Comparison of ENCODE assay signal across 27 mouse cellular contexts in genomic region chr11:98332186-98332585, GRCm38 (mm10). TPM values are rescaled to one million over a fixed set of nuclear protein-coding genes. Genes with fewer than 3 reads are reported as not detected.
DNase-seq lines count a peak whose midpoint lies in the region; ATAC-seq and TF ChIP-seq lines count a peak whose summit lies in the region.
"Had no signal": no experiment of that assay in that cellular context is flagged by ENCODE, and none has a peak within 500 bp of the region (broad histone marks: within the 10 kb centered on the region; RNA-seq: fewer than 3 reads in every experiment).

No protein-coding gene starts in this region.

- in situ Hi-C loops in CH12.LX (cut with MboI; ENCODE audit: low pct_ligation_motif_present, low pct_unique_long_range_greater_than_20kb, low sequenced_read_pairs), result loop anchor here (25.0 kb wide), 1 partner anchor 305 kb away; the partner anchor contains the start of genes Gm12355, Gsdma2 and Gsdma3

- intact Hi-C loops in left cerebral cortex, adult 2 months (cut with DNase I), result no loop called here

- TF ChIP-seq RAD21 in CH12.LX (IDR thresholded peaks at IDR 0.05; ENCODE audit: low read depth, low read length), result no peak; the same call in 1 of the 2 replicates

- H3K27ac ChIP-seq in forebrain, embryonic 16.5 days (ENCODE audit: low read length), result peak overlapping the region; percentile 97
- H3K27ac ChIP-seq in forebrain, embryonic 13.5 days, result no peak overlapping the region
- H3K27ac ChIP-seq in left cerebral cortex, adult 2 months, result 0 out of 2 replicates have a peak overlapping the region, but pooled peaks have one; percentile 94
- H3K27ac ChIP-seq in CH12.LX (ENCODE audit: insufficient read depth, low read depth), result no peak overlapping the region
- H3K27ac ChIP-seq in limb, embryonic 10.5 days, result no peak overlapping the region
- H3K27ac ChIP-seq: embryonic facial prominence, embryonic 15.5 days; heart, embryonic 10.5 days; hindbrain, embryonic 12.5 days had no signal

- no peak overlapping the region for H3K4me2 ChIP-seq in forebrain, embryonic 16.5 days (ENCODE audit: low read length)
- no peak overlapping the region for H3K4me2 ChIP-seq in forebrain, embryonic 13.5 days
- H3K4me2 ChIP-seq in CH12.LX (ENCODE audit: insufficient read depth, low read depth, poor library complexity, severe bottlenecking), result no peak overlapping the region
- H3K4me2 ChIP-seq: embryonic facial prominence, embryonic 15.5 days; hindbrain, embryonic 12.5 days had no signal

- dilution Hi-C loops in CH12.LX (cut with MboI; ENCODE audit: extremely low pct_ligation_motif_present, extremely low pct_unique_long_range_greater_than_20kb, low sequenced_read_pairs), result no loop called here

- TF ChIP-seq CTCF in left cerebral cortex, adult 2 months (IDR thresholded peaks at IDR 0.05), result peak; percentile 20
- TF ChIP-seq CTCF in CH12.LX (conservative IDR thresholded peaks at IDR 0.05 in 1 of 2, IDR thresholded peaks at IDR 0.05 in 1 of 2; ENCODE audit: low read depth in 2 of 2, low read length in 2 of 2), result peak; percentile 10 to 45; a peak in 2 of 4 replicates

- peaks cover 49% of the 10 kb centered on the region for H3K4me1 ChIP-seq in forebrain, embryonic 16.5 days (replicated peaks; ENCODE audit: control insufficient read depth, insufficient read depth, low read length)
- peaks cover 60% of the 10 kb centered on the region for H3K4me1 ChIP-seq in forebrain, embryonic 13.5 days
- H3K4me1 ChIP-seq in CH12.LX (ENCODE audit: control insufficient read depth in 1 of 2, insufficient read depth in 2 of 2), result peaks cover 11 to 17% of the 10 kb centered on the region in 2 experiments; a peak in 3 of 4 replicates
- peaks cover 26% of the 10 kb centered on the region for H3K4me1 ChIP-seq in limb, embryonic 10.5 days

- TF ChIP-seq POLR2A in CH12.LX (IDR thresholded peaks at IDR 0.05; ENCODE audit: low read depth, low read length), result no peak

- peak; percentile 39 for DNase-seq in cerebellum, adult 11-12 months
- DNase-seq in cerebellum, adult 11 months, result no peak
- no peak for DNase-seq in left cerebral cortex, adult 2 months (ENCODE audit: extremely low spot score in 1 of 2, low spot score in 2 of 2)
- no peak for DNase-seq in left cerebral cortex, adult 9 months (ENCODE audit: low spot score in 2 of 2)
- DNase-seq in CH12.LX (ENCODE audit: extremely low read depth), result no peak
- DNase-seq in limb, embryonic 10.5 days (ENCODE audit: low spot score), result no peak
- DNase-seq: adrenal gland, adult 2 months; adrenal gland, postnatal 25 days; B cell, adult 2 months; embryo, embryonic 11 days; gastrocnemius, postnatal 10 days; heart, adult 18-20 months; heart, postnatal 10 days; heart, postnatal 4 days had no signal

- H3K9me3 ChIP-seq in forebrain, embryonic 16.5 days (ENCODE audit: control insufficient read depth, low read length), result no peaks in the 10 kb centered on the region
- no peaks in the 10 kb centered on the region for H3K9me3 ChIP-seq in forebrain, embryonic 13.5 days (replicated peaks)
- H3K9me3 ChIP-seq in CH12.LX (replicated peaks; ENCODE audit: low read length), result peaks cover 23% of the 10 kb centered on the region
- no peaks in the 10 kb centered on the region for H3K9me3 ChIP-seq in limb, embryonic 10.5 days (replicated peaks)
- H3K9me3 ChIP-seq: embryonic facial prominence, embryonic 15.5 days; heart, embryonic 10.5 days; hindbrain, embryonic 12.5 days had no signal

- no peak overlapping the region for H3K9ac ChIP-seq in forebrain, embryonic 16.5 days (replicated peaks; ENCODE audit: low read depth, low read length)
- no peak overlapping the region for H3K9ac ChIP-seq in forebrain, embryonic 13.5 days
- H3K9ac ChIP-seq in CH12.LX (ENCODE audit: insufficient read depth, low read depth), result no peak overlapping the region
- H3K9ac ChIP-seq: embryonic facial prominence, embryonic 15.5 days; hindbrain, embryonic 12.5 days had no signal

- peaks cover 28% of the 10 kb centered on the region for H3K27me3 ChIP-seq in forebrain, embryonic 16.5 days (replicated peaks; ENCODE audit: control insufficient read depth, insufficient read depth, low read length)
- peaks cover 100% of the 10 kb centered on the region for H3K27me3 ChIP-seq in forebrain, embryonic 13.5 days
- peaks cover 85% of the 10 kb centered on the region for H3K27me3 ChIP-seq in CH12.LX (replicated peaks)
- H3K27me3 ChIP-seq in limb, embryonic 10.5 days (ENCODE audit: low read depth, poor library complexity, severe bottlenecking), result peaks cover 100% of the 10 kb centered on the region

- no peak for TF ChIP-seq EP300 in CH12.LX (IDR thresholded peaks at IDR 0.05; ENCODE audit: low read length)

- 86% methylated on average over 3 of the region's 3 CpGs for WGBS in forebrain, embryonic 16.5 days
- WGBS in forebrain, embryonic 13.5 days, result 79% methylated on average over 3 of the region's 3 CpGs
- WGBS in limb, embryonic 10.5 days, result 87% methylated on average over 3 of the region's 3 CpGs

- no peaks in the 10 kb centered on the region for H3K36me3 ChIP-seq in forebrain, embryonic 16.5 days (ENCODE audit: control insufficient read depth, insufficient read depth)
- H3K36me3 ChIP-seq in forebrain, embryonic 13.5 days (ENCODE audit: poor library complexity, severe bottlenecking), result no peaks in the 10 kb centered on the region
- H3K36me3 ChIP-seq in CH12.LX (replicated peaks in 1 of 2; ENCODE audit: control insufficient read depth in 1 of 2, insufficient read depth in 1 of 2, low read length in 1 of 2), result no peaks in the 10 kb centered on the region
- no peaks in the 10 kb centered on the region for H3K36me3 ChIP-seq in limb, embryonic 10.5 days
- H3K36me3 ChIP-seq: embryonic facial prominence, embryonic 15.5 days; heart, embryonic 10.5 days; hindbrain, embryonic 12.5 days had no signal

- no peaks in the 10 kb centered on the region for H3K79me2 ChIP-seq in CH12.LX (replicated peaks; ENCODE audit: control insufficient read depth, extremely low read depth, insufficient read depth, poor library complexity, severe bottlenecking)

- no peak overlapping the region for H3K4me3 ChIP-seq in forebrain, embryonic 16.5 days (replicated peaks; ENCODE audit: low read length)
- no peak overlapping the region for H3K4me3 ChIP-seq in forebrain, embryonic 13.5 days
- no peak overlapping the region for H3K4me3 ChIP-seq in left cerebral cortex, adult 2 months
- H3K4me3 ChIP-seq in CH12.LX (replicated peaks in 1 of 3; ENCODE audit: low read depth in 2 of 3, low read length in 2 of 3, poor library complexity in 1 of 3), result no peak overlapping the region
- no peak overlapping the region for H3K4me3 ChIP-seq in limb, embryonic 10.5 days
- H3K4me3 ChIP-seq: embryonic facial prominence, embryonic 15.5 days; erythroblast, embryonic 14.5 days; heart, embryonic 10.5 days; hindbrain, embryonic 12.5 days had no signal

- no peak for ATAC-seq in forebrain, embryonic 16.5 days
- no peak for ATAC-seq in forebrain, embryonic 13.5 days
- ATAC-seq: CD4-positive, CD25-positive, alpha-beta regulatory T cell, adult 4 months; hindbrain, embryonic 16.5 days; inflammation-experienced regulatory T-cells, adult 6 months had no signal

TF ChIP-seq in CH12.LX, 34 proteins besides CTCF, POLR2A, EP300 and RAD21 (continues in another document):
- TF ChIP-seq ETS1 (conservative IDR thresholded peaks at IDR 0.05; ENCODE audit: low read depth, low read length), result no peak

RNA-seq across cellular contexts. Expression of gene Neurod2, which starts 2.7 kb away (rescaled TPM):
- 110 and 133 TPM in 2 replicates for polyA plus RNA-seq in forebrain, embryonic 16.5 days (2015; fragmentation: Nextera tagmentation; extraction: Ambion mirVana)
- 45.4 and 72.1 TPM in 2 replicates for polyA plus RNA-seq in forebrain, embryonic 13.5 days (2015; fragmentation: Nextera tagmentation; extraction: Ambion mirVana)
- 10 to 100 TPM; 70.2 to 76.3 TPM for total RNA-seq in left cerebral cortex, adult 2 months (2021)
- not detected in 2 replicates for total RNA-seq in CH12.LX (2012; rRNA removed)
- not detected in 2 replicates for total RNA-seq in CH12.LX (2014; rRNA removed)
- not detected in 2 replicates for polyA plus RNA-seq in CH12.LX (2012; ENCODE audit: insufficient read length, low read depth)
- not detected in 2 replicates for polyA plus RNA-seq in limb, embryonic 10.5 days (2016; fragmentation: Nextera tagmentation; extraction: Ambion mirVana)
- total RNA-seq: adrenal gland, adult 2 months; adrenal gland, postnatal 25 days; common myeloid progenitor, adult 5-6 weeks; gastrocnemius, postnatal 10 days; gastrocnemius, postnatal 4 days; heart, adult 18-20 months; heart, postnatal 10 days; heart, postnatal 4 days had no signal
- polyA plus RNA-seq: adrenal gland, adult 2 months; CD4-positive, CD25-positive, alpha-beta regulatory T cell, adult 4 months; erythroblast, embryonic 14.5 days; heart, embryonic 10.5 days; heart, embryonic 14.5 days; inflammation-experienced regulatory T-cells, adult 6 months had no signal

RNA-seq across cellular contexts. Expression of gene Ppp1r1b, which starts 16.0 kb away (rescaled TPM):
- 69.7 and 72.4 TPM in 2 replicates for polyA plus RNA-seq in forebrain, embryonic 16.5 days (2015; fragmentation: Nextera tagmentation; extraction: Ambion mirVana)
- 14.6 and 20.0 TPM in 2 replicates for polyA plus RNA-seq in forebrain, embryonic 13.5 days (2015; fragmentation: Nextera tagmentation; extraction: Ambion mirVana)
- total RNA-seq in left cerebral cortex, adult 2 months (2021), result 100 to 1,000 TPM; 146 to 208 TPM
- total RNA-seq in CH12.LX (2012; rRNA removed) (0.08 TPM in 1 of 2 replicates, not detected in the other), CH12.LX (2014; rRNA removed) (not detected in 2 replicates)
- not detected in 2 replicates for polyA plus RNA-seq in CH12.LX (2012; ENCODE audit: insufficient read length, low read depth)
- polyA plus RNA-seq in limb, embryonic 10.5 days (2016; fragmentation: Nextera tagmentation; extraction: Ambion mirVana), result 0.13 TPM in 2 replicates
- total RNA-seq: common myeloid progenitor, adult 5-6 weeks had no signal
- polyA plus RNA-seq: CD4-positive, CD25-positive, alpha-beta regulatory T cell, adult 4 months; inflammation-experienced regulatory T-cells, adult 6 months had no signal

RNA-seq across cellular contexts. Expression of gene Stard3, which starts 26.0 kb away (rescaled TPM):
- polyA plus RNA-seq in forebrain, embryonic 16.5 days (2015; fragmentation: Nextera tagmentation; extraction: Ambion mirVana), result 52.8 and 56.3 TPM in 2 replicates
- 44.0 and 45.5 TPM in 2 replicates for polyA plus RNA-seq in forebrain, embryonic 13.5 days (2015; fragmentation: Nextera tagmentation; extraction: Ambion mirVana)
- 10 to 100 TPM; 35.7 to 42.4 TPM for total RNA-seq in left cerebral cortex, adult 2 months (2021)
- 39.6 and 44.4 TPM in 2 replicates for total RNA-seq in CH12.LX (2012; rRNA removed)
- total RNA-seq in CH12.LX (2014; rRNA removed), result 28.4 and 33.9 TPM in 2 replicates
- 28.9 and 31.7 TPM in 2 replicates for polyA plus RNA-seq in CH12.LX (2012; ENCODE audit: insufficient read length, low read depth)
- 37.8 and 41.3 TPM in 2 replicates for polyA plus RNA-seq in limb, embryonic 10.5 days (2016; fragmentation: Nextera tagmentation; extraction: Ambion mirVana)

RNA-seq across cellular contexts. Expression of gene Tcap, which starts 51.4 kb away (rescaled TPM):
- polyA plus RNA-seq in forebrain, embryonic 16.5 days (2015; fragmentation: Nextera tagmentation; extraction: Ambion mirVana), result 0.23 and 0.26 TPM in 2 replicates
- 0.18 and 0.19 TPM in 2 replicates for polyA plus RNA-seq in forebrain, embryonic 13.5 days (2015; fragmentation: Nextera tagmentation; extraction: Ambion mirVana)
- total RNA-seq in left cerebral cortex, adult 2 months (2021), result 1 to 10 TPM; 8.7 to 10.0 TPM
- 0.50 TPM in 1 of 2 replicates, not detected in the other for total RNA-seq in CH12.LX (2012; rRNA removed)
- not detected in 2 replicates for total RNA-seq in CH12.LX (2014; rRNA removed)
- not detected in 2 replicates for polyA plus RNA-seq in CH12.LX (2012; ENCODE audit: insufficient read length, low read depth)
- 0.16 and 0.40 TPM in 2 replicates for polyA plus RNA-seq in limb, embryonic 10.5 days (2016; fragmentation: Nextera tagmentation; extraction: Ambion mirVana)
- total RNA-seq: common myeloid progenitor, adult 5-6 weeks had no signal
- polyA plus RNA-seq: CD4-positive, CD25-positive, alpha-beta regulatory T cell, adult 4 months; erythroblast, embryonic 14.5 days; forebrain, embryonic 11.5 days; inflammation-experienced regulatory T-cells, adult 6 months had no signal

RNA-seq across cellular contexts. Expression of gene Pnmt, which starts 54.1 kb away (rescaled TPM):
- 0.21 and 0.86 TPM in 2 replicates for polyA plus RNA-seq in forebrain, embryonic 16.5 days (2015; fragmentation: Nextera tagmentation; extraction: Ambion mirVana)
- 0.35 TPM in 1 of 2 replicates, not detected in the other for polyA plus RNA-seq in forebrain, embryonic 13.5 days (2015; fragmentation: Nextera tagmentation; extraction: Ambion mirVana)
- under 1 TPM in 1 of 2 experiments, not detected in 1; 0.51 TPM for total RNA-seq in left cerebral cortex, adult 2 months (2021)
- total RNA-seq in CH12.LX (2012; rRNA removed), result not detected in 2 replicates
- not detected in 2 replicates for total RNA-seq in CH12.LX (2014; rRNA removed)
- polyA plus RNA-seq in CH12.LX (2012; ENCODE audit: insufficient read length, low read depth), result not detected in 2 replicates
- 0.61 TPM in 1 of 2 replicates, not detected in the other for polyA plus RNA-seq in limb, embryonic 10.5 days (2016; fragmentation: Nextera tagmentation; extraction: Ambion mirVana)
- total RNA-seq: common myeloid progenitor, adult 5-6 weeks; heart, postnatal 4 days had no signal
- polyA plus RNA-seq: CD4-positive, CD25-positive, alpha-beta regulatory T cell, adult 4 months; erythroblast, embryonic 14.5 days; forebrain, embryonic 11.5 days; inflammation-experienced regulatory T-cells, adult 6 months had no signal

Comparison
In these comparisons a context has a peak if more than half of its experiments do, and no peak if none do; other contexts are left out.
1. H3K27ac ChIP-seq: peak in forebrain, embryonic 16.5 days (single experiment) and left cerebral cortex, adult 2 months (single experiment); none in forebrain, embryonic 13.5 days (single experiment), CH12.LX (single experiment) and limb, embryonic 10.5 days (single experiment).
2. RNA of gene Neurod2, which starts 2.7 kb away (polyA plus RNA-seq): 110 to 133 TPM in forebrain, embryonic 16.5 days and 45.4 to 72.1 TPM in forebrain, embryonic 13.5 days; not detected in CH12.LX and not detected in limb, embryonic 10.5 days; every median in the first group is over 10 times any median in the second.
3. RNA of gene Ppp1r1b, which starts 16.0 kb away (polyA plus RNA-seq): 69.7 to 72.4 TPM in forebrain, embryonic 16.5 days and 14.6 to 20.0 TPM in forebrain, embryonic 13.5 days; 0.13 TPM in limb, embryonic 10.5 days and not detected in CH12.LX; every median in the first group is over 10 times any median in the second.